Mouse (Mus musculus) CD4-positive helper T cell, adult 2 months (primary cell): ENCODE results near the gene Agtrap.

ENCODE experiments used
- DNase-seq: peaks from one replicate; pipeline ENCODE4 v3.0.0-alpha.2; 2012; ENCODE audit warnings: low read depth, missing footprints, low spot score

The Agtrap gene

GRCm38 (mm10) chr4:148075259-148075658 lies 12.6 kb downstream of the Agtrap start:
- peak; percentile 80 for DNase-seq

- peak; percentile 66 for DNase-seq
Observed at GRCm38 (mm10) chr4:148074521-148075189, 13.2 kb downstream of the Agtrap start.

GRCm38 (mm10) chr4:148071508-148071907 lies 16.3 kb downstream of the Agtrap start:
- no peak for DNase-seq

GRCm38 (mm10) chr4:148069602-148070218 lies 18.1 kb downstream of the Agtrap start:
- peak; percentile 44 for DNase-seq

GRCm38 (mm10) chr4:148067346-148067745 lies 20.5 kb downstream of the Agtrap start:
- DNase-seq = no peak

- no peak for DNase-seq
Observed at GRCm38 (mm10) chr4:148066401-148066744, 21.5 kb downstream of the Agtrap start.

DNA sequence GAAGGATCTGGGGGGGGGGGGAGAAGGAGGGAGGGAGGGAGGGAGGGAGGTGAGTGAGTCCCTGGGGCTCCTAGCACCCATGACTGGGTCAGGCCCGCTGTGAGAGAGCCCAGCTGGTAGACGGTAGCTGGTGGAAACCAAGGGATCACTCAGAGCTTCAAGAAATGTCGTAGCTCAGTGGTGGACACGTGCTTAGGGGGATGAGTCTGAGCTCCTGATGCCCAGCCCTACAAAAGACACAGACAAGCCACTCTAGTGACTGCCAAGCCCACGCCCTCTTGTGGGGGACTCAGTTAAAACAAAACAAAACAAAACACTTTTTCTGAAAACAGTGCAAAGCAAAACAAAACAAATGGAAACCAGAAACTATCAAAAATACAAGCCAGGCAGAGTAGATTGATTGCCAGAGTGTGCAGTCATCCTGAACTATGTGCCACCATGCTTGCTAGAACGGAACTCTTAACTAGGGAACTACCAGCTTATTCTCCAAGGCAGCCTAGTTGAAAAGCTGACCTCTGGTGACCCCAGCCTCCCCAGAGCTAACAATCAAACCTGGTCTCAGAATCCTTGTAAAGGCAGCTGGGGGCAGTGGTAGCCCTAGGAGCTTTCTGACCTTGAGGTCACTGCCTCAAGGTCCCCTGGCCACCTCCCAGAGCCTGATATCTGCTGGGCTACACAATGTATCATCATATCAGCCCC lies 22.0 kb downstream of the Agtrap start:
- no peak for DNase-seq

- DNase-seq = no peak
Observed at GRCm38 (mm10) chr4:148061086-148061480, 26.7 kb downstream of the Agtrap start.

DNA sequence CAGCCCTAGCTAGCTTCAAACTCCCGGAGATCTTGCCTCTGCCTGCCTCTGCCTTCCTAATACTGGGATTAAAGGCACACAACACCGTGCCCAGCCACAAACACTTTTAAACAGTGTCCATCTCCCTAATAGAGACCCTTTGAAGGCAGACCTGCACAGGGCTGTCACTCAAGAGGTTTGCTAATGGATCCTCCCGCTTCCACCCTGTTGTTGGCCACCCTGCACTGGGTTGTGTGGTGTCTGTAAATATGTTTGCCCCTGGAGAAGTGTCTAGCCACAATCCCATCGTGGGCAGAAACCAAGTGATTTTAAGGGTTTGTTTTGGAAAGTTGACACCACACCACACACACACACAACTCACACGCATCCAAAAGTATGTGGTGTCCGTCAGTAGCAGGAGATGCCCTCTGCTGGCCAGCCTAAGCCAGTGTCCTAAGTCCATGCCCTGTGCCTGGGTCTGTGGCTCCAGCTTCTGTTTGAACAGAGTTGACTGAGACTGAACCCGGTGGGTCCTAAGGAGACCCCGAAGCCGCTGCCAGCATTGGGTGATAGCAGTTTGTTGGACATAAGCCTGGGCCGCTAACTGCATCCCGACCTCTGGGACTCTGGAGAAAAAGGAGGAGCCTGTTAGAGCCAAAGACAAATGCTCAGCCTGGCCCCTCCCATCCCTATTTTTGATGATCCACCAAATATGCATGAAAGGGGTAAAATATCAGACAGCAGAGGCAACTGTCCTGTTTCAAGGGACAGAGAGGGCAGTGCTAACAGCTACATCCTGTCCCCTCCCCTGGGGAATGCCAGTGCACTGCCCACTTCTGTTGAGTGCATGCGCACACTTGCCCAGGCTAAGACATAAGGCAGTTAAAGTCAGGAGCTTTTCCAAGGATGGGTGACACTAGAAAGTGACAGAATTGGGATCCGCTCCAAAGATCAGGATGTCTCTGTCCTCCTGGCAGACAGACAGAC lies 27.4 kb downstream of the Agtrap start:
- peak; percentile 28 for DNase-seq

DNA sequence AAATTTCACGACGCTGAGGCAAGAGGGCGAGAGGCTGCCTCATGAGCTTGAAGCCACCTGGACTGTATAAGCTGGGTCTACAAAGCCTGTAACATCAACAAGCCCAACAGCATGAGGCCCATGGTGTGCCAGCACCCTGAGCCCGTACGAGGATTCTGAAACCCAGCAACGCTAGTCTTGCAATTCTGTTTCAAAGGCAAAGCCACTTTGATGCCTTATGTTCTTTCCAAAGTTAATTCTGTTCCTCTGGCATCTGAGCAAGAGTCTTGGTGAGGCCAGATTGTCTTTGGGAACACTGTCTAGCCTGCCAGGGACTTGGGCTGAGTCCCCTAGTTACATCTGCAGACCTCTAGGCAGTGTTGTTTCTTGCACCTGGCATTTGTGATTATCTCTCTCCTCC lies 28.8 kb downstream of the Agtrap start:
- no peak for DNase-seq

DNA sequence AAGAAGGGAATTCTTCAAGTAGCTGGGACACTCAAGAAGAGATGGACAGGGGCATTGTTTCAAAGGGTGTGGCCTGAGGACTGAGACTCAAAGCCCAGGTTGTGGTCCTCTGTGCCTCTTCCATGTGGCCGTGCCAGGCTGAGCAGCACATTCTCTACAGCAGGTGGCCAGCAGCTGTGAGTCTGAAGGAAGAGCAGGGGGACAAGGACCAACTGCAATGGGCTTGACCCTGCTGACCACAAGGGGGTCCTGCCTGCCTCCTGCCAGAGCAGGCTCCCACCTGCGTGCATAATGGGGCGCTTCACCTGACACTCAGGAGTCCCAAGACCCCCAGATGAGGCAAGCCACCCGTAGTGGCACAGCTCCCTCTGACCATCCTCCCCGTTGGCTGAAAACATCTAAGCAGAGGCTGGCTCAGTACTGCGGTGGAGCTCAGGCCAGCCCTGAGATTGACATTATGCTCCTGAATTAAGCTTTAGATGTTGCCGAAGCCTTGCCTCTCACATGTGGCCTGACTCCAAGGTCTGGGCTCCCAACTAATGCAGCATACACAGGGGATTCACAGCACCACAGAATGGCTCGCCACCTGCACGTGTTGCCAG lies 29.5 kb downstream of the Agtrap start:
- no peak for DNase-seq

GRCm38 (mm10) chr4:148057661-148058209 lies 30.1 kb downstream of the Agtrap start:
- DNase-seq = no peak

GRCm38 (mm10) chr4:148056801-148057200 lies 31.0 kb downstream of the Agtrap start:
- no peak for DNase-seq

GRCm38 (mm10) chr4:148056246-148056645 lies 31.6 kb downstream of the Agtrap start:
- no peak for DNase-seq

DNA sequence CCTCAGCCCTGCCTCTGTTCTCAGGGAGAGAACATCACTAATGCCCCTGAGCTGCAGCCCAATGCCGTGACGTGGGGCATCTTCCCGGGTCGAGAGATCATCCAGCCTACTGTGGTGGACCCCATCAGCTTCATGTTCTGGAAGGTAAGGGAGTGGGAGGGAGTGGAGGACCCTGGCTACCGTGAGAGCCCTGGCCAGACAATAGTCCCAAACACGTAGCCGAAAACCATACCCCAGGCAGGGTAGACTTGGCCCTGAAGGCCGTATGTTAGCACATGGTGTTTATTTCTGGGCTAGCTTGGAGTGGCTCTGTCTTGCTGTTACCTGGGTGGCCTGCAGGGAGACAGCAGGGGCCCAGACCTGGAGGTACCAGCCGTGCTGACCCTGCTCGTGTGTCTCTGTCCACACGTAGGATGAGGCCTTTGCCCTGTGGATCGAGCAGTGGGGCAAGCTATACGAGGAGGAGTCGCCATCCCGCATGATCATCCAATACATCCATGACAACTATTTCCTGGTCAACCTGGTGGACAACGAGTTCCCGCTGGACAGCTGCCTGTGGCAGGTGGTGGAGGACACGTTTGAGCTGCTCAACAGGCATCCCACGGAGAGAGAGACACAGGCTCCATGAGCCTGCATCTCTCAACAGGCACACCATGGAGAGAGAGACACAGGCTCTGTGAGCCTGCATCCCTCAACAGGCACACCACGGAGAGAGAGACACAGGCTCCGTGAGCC lies 32.7 kb downstream of the Agtrap start:
- no peak for DNase-seq

DNA sequence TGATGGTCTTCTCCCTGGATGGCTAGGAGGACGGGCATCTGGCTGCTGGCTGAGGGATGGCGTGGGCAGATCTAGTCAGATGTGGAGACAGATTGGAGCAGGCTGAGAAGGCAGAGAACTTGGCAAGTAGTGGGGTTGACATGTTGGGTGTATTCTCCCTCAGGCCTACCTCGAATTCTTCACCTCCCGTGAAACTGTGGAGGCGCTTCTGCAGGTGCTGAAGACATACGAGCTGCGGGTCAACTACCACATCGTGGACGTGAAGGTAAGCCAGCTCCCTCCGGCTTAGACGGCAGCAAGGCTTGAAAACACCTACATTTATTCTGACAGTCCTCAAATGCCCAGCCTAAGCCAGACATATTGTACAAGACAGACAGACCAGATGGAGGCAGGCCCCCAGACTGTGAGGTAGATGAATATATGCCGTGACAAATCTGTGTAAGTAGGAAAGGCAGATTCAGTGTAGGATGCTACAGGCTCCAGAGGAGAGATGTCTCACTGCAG lies 34.4 kb downstream of the Agtrap start:
- no peak for DNase-seq

DNA sequence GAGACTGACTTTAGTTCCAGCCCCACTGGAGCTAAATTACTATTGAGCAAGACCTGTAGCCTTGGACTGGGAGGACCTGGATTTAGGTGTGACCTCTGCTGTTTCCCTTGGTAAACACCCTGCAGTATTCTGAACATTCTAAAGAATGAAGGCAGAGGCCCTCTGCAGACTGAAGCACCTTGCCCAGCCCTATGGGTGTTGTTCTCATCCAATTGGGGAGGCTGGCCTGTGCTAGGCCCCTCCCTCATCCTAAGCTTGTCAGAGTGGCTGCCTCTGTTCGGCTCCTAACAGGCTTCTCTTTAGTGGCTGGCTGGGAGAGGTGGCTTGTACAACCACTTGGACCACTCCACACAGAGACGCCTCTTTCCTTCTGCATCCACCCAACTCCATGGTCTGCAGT lies 34.9 kb downstream of the Agtrap start:
- DNase-seq = no peak

DNA sequence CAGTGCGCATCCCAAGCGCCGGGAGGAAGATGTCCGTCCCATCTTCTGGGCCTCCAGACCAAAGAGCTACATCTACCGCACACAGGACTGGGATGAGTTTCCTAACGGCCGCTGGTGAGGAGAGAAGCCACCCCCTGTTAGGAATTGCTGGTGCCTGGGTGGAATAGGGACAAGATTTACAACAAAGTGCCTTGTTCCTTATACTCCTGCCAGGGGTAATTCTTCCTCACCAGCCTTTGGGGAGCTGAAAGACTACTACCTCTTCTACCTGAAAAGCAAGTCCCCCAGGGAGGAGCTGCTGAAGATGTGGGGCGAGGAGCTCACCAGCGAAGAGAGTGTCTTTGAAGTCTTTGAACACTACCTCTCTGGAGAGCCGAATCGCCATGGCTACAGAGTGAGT lies 35.9 kb downstream of the Agtrap start:
- DNase-seq = no peak

GRCm38 (mm10) chr4:148051046-148051776 lies 36.6 kb downstream of the Agtrap start:
- DNase-seq = no peak
